Mouse (Mus musculus) lung, postnatal 0 days (tissue): Measurements from ENCODE around the gene Gm20795. TPM values are rescaled to one million over a fixed set of nuclear protein-coding genes. Genes with fewer than 3 reads are reported as not detected.
"Not testable (repeated sequence)": the region's sequence is repeated elsewhere in the genome, so short reads cannot be mapped to it uniquely, and the experiment has no call there.

Source experiments
- ATAC-seq: fragments of 200-750 bp; cut with Nextera tagmentation; 2 replicates; pipeline ENCODE4 v1.8.0; 2017; ENCODE audit warnings: moderate library complexity
- DNase-seq: peaks from one replicate; pipeline ENCODE4 v3.0.0-alpha.2; 2016; ENCODE audit warnings: low spot score
- H3K27ac ChIP-seq: fragments of 300-500 bp; sonication (generic); 2 replicates; pipeline ENCODE4 v1.5.1; 2014; ENCODE audit warnings: antibody characterized with exemption, mild to moderate bottlenecking, low read length, mixed read lengths
- H3K27me3 ChIP-seq: fragments of 300-500 bp; sonication (generic); replicated peaks from 2 replicates; pipeline ENCODE4 v1.6.1; 2014; ENCODE audit warnings: low read length, mixed read lengths; ENCODE audit not compliant: insufficient read depth
- H3K36me3 ChIP-seq: fragments of 300-500 bp; sonication (generic); 2 replicates; pipeline ENCODE4 v1.6.1; 2014; ENCODE audit warnings: low read length, mixed read lengths; ENCODE audit not compliant: insufficient read depth
- H3K4me1 ChIP-seq: fragments of 300-500 bp; sonication (generic); 2 replicates; pipeline ENCODE4 v1.6.1; 2014; ENCODE audit warnings: antibody characterized with exemption, low read depth, low read length, mixed read lengths; ENCODE audit not compliant: insufficient read depth
- H3K4me2 ChIP-seq: fragments of 300-500 bp; sonication (generic); replicated peaks from 2 replicates; pipeline ENCODE4 v1.6.1; 2014; ENCODE audit warnings: low read depth, mild to moderate bottlenecking, low read length, moderate library complexity, mixed read lengths
- H3K4me3 ChIP-seq: fragments of 300-500 bp; sonication (generic); 2 replicates; pipeline ENCODE4 v1.5.1; 2014; ENCODE audit warnings: low read depth, low read length
- H3K9ac ChIP-seq: fragments of 300-500 bp; sonication (generic); replicated peaks from 2 replicates; pipeline ENCODE4 v1.6.1; 2014; ENCODE audit warnings: low read depth, mild to moderate bottlenecking
- H3K9me3 ChIP-seq: fragments of 300-500 bp; sonication (generic); 2 replicates; pipeline ENCODE4 v1.6.1; 2016; ENCODE audit warnings: low read length, mixed read lengths
- WGBS: fragments of 180-500 bp; shearing (Covaris S2); extraction: QIAGEN DNeasy Blood & Tissue Kit; methylation state at CpG from one replicate; pipeline ENCODE4 v1.1.7; 2014; 5-methylcytosine and 5-hydroxymethylcytosine counted together
- polyA plus RNA-seq: library from polyadenylated mRNA; unstranded; fragments of >200 nt; fragmentation: Nextera tagmentation; extraction: Ambion mirVana; gene quantifications from 2 replicates; pipeline ENCODE4 v1.2.1, GENCODE M21; 2015

Gm20795 gene
- not detected in 2 replicates for polyA plus RNA-seq

- not testable (repeated sequence) for H3K27ac ChIP-seq, DNase-seq, H3K9me3 ChIP-seq, H3K27me3 ChIP-seq, H3K9ac ChIP-seq, H3K4me1 ChIP-seq, ATAC-seq, H3K4me2 ChIP-seq, H3K4me3 ChIP-seq, H3K36me3 ChIP-seq
These were observed at the start of gene Gm20795 for GRCm38 (mm10) chrY:40804614-40805013. Gene Gm20795 (plus strand): TSS chrY:40804914.

DNA sequence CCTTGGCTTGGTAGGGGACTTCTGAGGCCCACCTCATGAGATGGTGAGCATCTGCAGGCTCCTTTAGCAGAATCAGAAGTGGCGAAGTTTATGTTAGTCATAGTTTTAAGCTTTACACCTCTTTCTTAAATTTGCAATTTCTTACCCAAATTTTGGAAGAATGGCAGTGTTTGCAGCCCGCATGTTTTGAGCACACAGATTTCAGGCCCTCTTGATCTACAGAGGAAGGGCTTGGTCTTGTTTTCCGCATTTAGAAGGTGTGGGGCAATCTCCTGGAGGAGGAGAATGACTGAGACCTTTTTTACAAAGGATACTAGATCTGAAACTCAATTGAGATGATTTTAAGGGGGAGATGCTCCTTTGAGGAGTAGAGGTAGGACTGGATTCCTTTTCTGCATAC, 29.0 kb upstream of the Gm20795 start, which contains the start of gene Gm21797:
TSS of gene Gm21797 (minus strand) at position 101 of the 400 bp plus-strand sequence.
- not testable (repeated sequence) for DNase-seq, H3K9me3 ChIP-seq, H3K4me1 ChIP-seq, ATAC-seq, H3K36me3 ChIP-seq, H3K27me3 ChIP-seq, H3K4me2 ChIP-seq, H3K4me3 ChIP-seq, H3K27ac ChIP-seq, H3K9ac ChIP-seq
- no CpG with 5 or more reads among the region's 3 CpGs for WGBS

Other genes starting within 250 kb of the Gm20795 start
- not detected in 2 replicates for gene Gm21852, start 152.9 kb upstream of the Gm20795 start, polyA plus RNA-seq
- not detected in 2 replicates for gene Gm21797, start 29.1 kb upstream of the Gm20795 start, polyA plus RNA-seq